Mouse (Mus musculus) CH12.LX (cell line): ENCODE data around the gene Gm20388. TPM values are rescaled to one million over a fixed set of nuclear protein-coding genes. Genes with fewer than 3 reads are reported as not detected.

ENCODE experiments used
- DNase-seq: peaks from one replicate; pipeline ENCODE4 v3.0.0-alpha.2; 2013; ENCODE audit errors: extremely low read depth
- H3K27ac ChIP-seq: 2 replicates; pipeline ENCODE4 v1.5.1; 2012; ENCODE audit warnings: low read depth, mild to moderate bottlenecking, control low read depth, moderate library complexity; ENCODE audit not compliant: insufficient read depth
- H3K27me3 ChIP-seq: replicated peaks from 2 replicates; pipeline ENCODE3; 2012; ENCODE audit warnings: inconsistent platforms
- H3K36me3 ChIP-seq, 2 experiments: replicated peaks in 1 of 2; 2 replicates each; pipeline versions ENCODE3 to v1.6.1; 2012; ENCODE audit warnings: inconsistent platforms in 1 of 2, low read length in 1 of 2, mild to moderate bottlenecking in 1 of 2, mixed read lengths in 1 of 2, moderate library complexity in 1 of 2; ENCODE audit not compliant: control insufficient read depth in 1 of 2, insufficient read depth in 1 of 2
- H3K4me1 ChIP-seq, 2 experiments: 2 replicates each; pipeline ENCODE4 v1.6.1; 2012; ENCODE audit warnings: inconsistent platforms in 1 of 2, moderate library complexity in 1 of 2; ENCODE audit not compliant: insufficient read depth in 2 of 2, control insufficient read depth in 1 of 2
- H3K4me2 ChIP-seq: 2 replicates; pipeline ENCODE4 v1.6.1; 2012; ENCODE audit warnings: low read depth, mild to moderate bottlenecking, control low read depth; ENCODE audit not compliant: poor library complexity, insufficient read depth, severe bottlenecking
- H3K4me3 ChIP-seq, 3 experiments: fragments of 150-350 bp in 1 of 3; sonication (generic) in 1 of 3; replicated peaks in 1 of 3; 2 replicates each; pipeline versions ENCODE3 to v1.5.1; 2011 to 2012; ENCODE audit warnings: low read depth in 2 of 3, low read length in 2 of 3, mild to moderate bottlenecking in 2 of 3, moderate library complexity in 2 of 3, control low read depth in 1 of 3, improper control_type of control experiment in 1 of 3, inconsistent platforms in 1 of 3, mixed read lengths in 1 of 3; ENCODE audit not compliant: poor library complexity in 1 of 3
- H3K79me2 ChIP-seq: replicated peaks from 2 replicates; pipeline ENCODE4 v1.6.1; 2012; ENCODE audit warnings: mild to moderate bottlenecking, moderate library complexity; ENCODE audit not compliant: control insufficient read depth, poor library complexity, insufficient read depth, severe bottlenecking; ENCODE audit errors: extremely low read depth
- H3K9ac ChIP-seq: 2 replicates; pipeline ENCODE4 v1.6.1; 2012; ENCODE audit warnings: low read depth, mild to moderate bottlenecking, control low read depth, moderate library complexity; ENCODE audit not compliant: insufficient read depth
- H3K9me3 ChIP-seq: replicated peaks from 2 replicates; pipeline ENCODE3; 2012; ENCODE audit warnings: low read length, inconsistent platforms, mixed read lengths
- BHLHE40 ChIP-seq: IDR thresholded peaks from 2 replicates; pipeline ENCODE4 v1.6.1; 2011; ENCODE audit warnings: mild to moderate bottlenecking, low read depth, low read length, improper control_type of control experiment
- CHD1 ChIP-seq: IDR thresholded peaks from 2 replicates; pipeline ENCODE4 v1.6.1; 2012; ENCODE audit warnings: low read depth, low read length, improper control_type of control experiment, inconsistent platforms
- ELF1 ChIP-seq: IDR thresholded peaks from 2 replicates; pipeline ENCODE4 v1.6.1; 2014; ENCODE audit warnings: low read depth, mild to moderate bottlenecking, inconsistent platforms, low read length, improper control_type of control experiment
- EP300 ChIP-seq: IDR thresholded peaks from 2 replicates; pipeline ENCODE4 v1.6.1; 2011; ENCODE audit warnings: low read length, improper control_type of control experiment
- ETS1 ChIP-seq: conservative IDR thresholded peaks from 2 replicates; pipeline ENCODE4 v1.6.1; 2012; ENCODE audit warnings: low read depth, mild to moderate bottlenecking, inconsistent platforms, low read length, improper control_type of control experiment, moderate library complexity
- HCFC1 ChIP-seq: IDR thresholded peaks from 2 replicates; pipeline ENCODE4 v1.6.1; 2012; ENCODE audit warnings: low read depth, mild to moderate bottlenecking, inconsistent platforms, low read length, improper control_type of control experiment
- IRF4 ChIP-seq: IDR thresholded peaks from 2 replicates; pipeline ENCODE4 v1.6.1; 2014; ENCODE audit warnings: low read depth, mild to moderate bottlenecking, inconsistent platforms, low read length, improper control_type of control experiment
- MAFK ChIP-seq: IDR thresholded peaks from 2 replicates; pipeline ENCODE4 v1.6.1; 2011; ENCODE audit warnings: low read length, improper control_type of control experiment; ENCODE audit not compliant: insufficient replicate concordance
- MAX ChIP-seq: IDR thresholded peaks from 2 replicates; pipeline ENCODE4 v1.6.1; 2011; ENCODE audit warnings: low read length, improper control_type of control experiment
- MAZ ChIP-seq: IDR thresholded peaks from 2 replicates; pipeline ENCODE4 v1.6.1; 2012; ENCODE audit warnings: low read depth, mild to moderate bottlenecking, inconsistent platforms, low read length, improper control_type of control experiment, moderate library complexity
- MEF2A ChIP-seq: IDR thresholded peaks from 2 replicates; pipeline ENCODE4 v1.6.1; 2014; ENCODE audit warnings: low read depth, mild to moderate bottlenecking, inconsistent platforms, low read length, improper control_type of control experiment, borderline replicate concordance
- MXI1 ChIP-seq: IDR thresholded peaks from 2 replicates; pipeline ENCODE4 v1.6.1; 2011; ENCODE audit warnings: mild to moderate bottlenecking, low read depth, low read length, improper control_type of control experiment
- MYC ChIP-seq: IDR thresholded peaks from 2 replicates; pipeline ENCODE4 v1.6.1; 2011; ENCODE audit warnings: low read depth, mild to moderate bottlenecking, improper control_type of control experiment, low read length
- NELFE ChIP-seq: IDR thresholded peaks from 2 replicates; pipeline ENCODE4 v1.6.1; 2011; ENCODE audit warnings: low read depth, low read length, improper control_type of control experiment
- NRF1 ChIP-seq: IDR thresholded peaks from 2 replicates; pipeline ENCODE4 v1.6.1; 2014; ENCODE audit warnings: low read depth, mild to moderate bottlenecking, inconsistent platforms, low read length, improper control_type of control experiment, moderate library complexity
- SIN3A ChIP-seq: IDR thresholded peaks from 2 replicates; pipeline ENCODE4 v1.6.1; 2012; ENCODE audit warnings: low read length, improper control_type of control experiment, inconsistent platforms
- TCF12 ChIP-seq: IDR thresholded peaks from 2 replicates; pipeline ENCODE4 v1.6.1; 2014; ENCODE audit warnings: low read depth, mild to moderate bottlenecking, inconsistent platforms, low read length, improper control_type of control experiment
- UBTF ChIP-seq: IDR thresholded peaks from 2 replicates; pipeline ENCODE4 v1.6.1; 2012; ENCODE audit warnings: low read depth, mild to moderate bottlenecking, inconsistent platforms, low read length, improper control_type of control experiment, moderate library complexity
- USF1 ChIP-seq: IDR thresholded peaks from 2 replicates; pipeline ENCODE4 v1.6.1; 2014; ENCODE audit warnings: low read depth, mild to moderate bottlenecking, inconsistent platforms, low read length, improper control_type of control experiment
- ZMIZ1 ChIP-seq: IDR thresholded peaks from 2 replicates; pipeline ENCODE4 v1.6.1; 2012; ENCODE audit warnings: low read depth, mild to moderate bottlenecking, inconsistent platforms, low read length, improper control_type of control experiment
- ZNF384 ChIP-seq: IDR thresholded peaks from 2 replicates; pipeline ENCODE4 v1.6.1; 2012; ENCODE audit warnings: low read depth, low read length, improper control_type of control experiment, inconsistent platforms
- dilution Hi-C: fragments of 300-500 bp; cut with MboI; formaldehyde crosslinking; loops from 2 replicates; pipeline ENCODE4 v1.14.3; 2020; ENCODE audit warnings: low sequenced_read_pairs; ENCODE audit not compliant: extremely low pct_unique_long_range_greater_than_20kb, extremely low pct_ligation_motif_present
- in situ Hi-C: fragments of 300-500 bp; cut with MboI; formaldehyde crosslinking; loops from 3 replicates; pipeline ENCODE4 v1.14.3; 2019; ENCODE audit warnings: low sequenced_read_pairs, low pct_ligation_motif_present, low pct_unique_long_range_greater_than_20kb, mixed read lengths
- polyA plus RNA-seq: library from polyadenylated mRNA; unstranded; fragments of >175 nt; gene quantifications from 2 replicates; pipeline ENCODE4 v1.2.1, GENCODE M21; 2012; ENCODE audit warnings: low read depth; ENCODE audit not compliant: insufficient read length
- total RNA-seq, 2 experiments: library from RNA; depleted of rRNA; stranded (reverse); fragments of 300-350 nt in 1 of 2; fragments of >200 nt in 1 of 2; gene quantifications; 2 replicates each; pipeline ENCODE4 v1.2.3; 2012 to 2014

Gm20388 gene
- total and polyA plus RNA-seq, 3 experiments = 14.8 to 26.3 (median 22.2) TPM

- Histone ChIP-seq H3K4me2 (peak overlapping the region; percentile 86; the same call in 1 of the 2 replicates), H3K4me1 (peaks cover 48 to 66% of the 10 kb centered on the region in 2 experiments), H3K9me3 (peaks cover 6% of the 10 kb centered on the region), H3K27me3 (no peaks in the 10 kb centered on the region), H3K36me3 (peaks cover 0 to 12% of the 10 kb centered on the region in 2 experiments), H3K4me3 (peak overlapping the region; percentile 72 to 94 (median 87)), H3K9ac (peak overlapping the region; percentile 97), H3K79me2 (peaks cover 56% of the 10 kb centered on the region), H3K27ac (peak overlapping the region; percentile 95)
- TF ChIP-seq ETS1 (peak; percentile 65), MAZ (peak; percentile 53; the same call in 1 of the 2 replicates), MAX (no peak; the same call in 1 of the 2 replicates), ZNF384 (peak; percentile 44; the same call in 1 of the 2 replicates), SIN3A (peak; percentile 90), BHLHE40 (peak; percentile 96), EP300 (peak; percentile 42; the same call in 1 of the 2 replicates), ZMIZ1 (0 out of 2 replicates have a peak, but pooled peaks have one; percentile 48), UBTF (no peak), MEF2A (peak; percentile 13; the same call in 1 of the 2 replicates), HCFC1 (no peak), CHD1 (no peak), ELF1 (peak; percentile 80), USF1 (peak; percentile 53), NELFE (peak; percentile 49; the same call in 1 of the 2 replicates), TCF12 (peak; percentile 55), MYC (peak; percentile 23; the same call in 1 of the 2 replicates), MXI1 (peak; percentile 88; the same call in 1 of the 2 replicates), MAFK (no peak), IRF4 (peak; percentile 82), NRF1 (peak; percentile 52)
- DNase-seq = peak; percentile 39
- dilution Hi-C loops = no loop called here
- in situ Hi-C loops = no loop called here
Measured at GRCm38 (mm10) chr8:120489142-120489754, 578.6 kb downstream of the Gm20388 start.
